Mouse (Mus musculus) liver, embryonic 13.5 days (tissue): ENCODE measurements around the gene 4930447C04Rik. TPM values are rescaled to one million over a fixed set of nuclear protein-coding genes. Genes with fewer than 3 reads are reported as not detected.

ENCODE experiments used
- ATAC-seq: fragments of 200-750 bp; cut with Nextera tagmentation; 2 replicates; pipeline ENCODE4 v1.8.0; 2017; ENCODE audit warnings: low read depth, mild to moderate bottlenecking, moderate number of reproducible peaks, moderate library complexity
- DNase-seq: peaks from one replicate; pipeline ENCODE4 v3.0.0; 2022
- H3K27ac ChIP-seq: fragments of 300-500 bp; sonication (generic); 2 replicates; pipeline ENCODE4 v1.5.1; 2015; ENCODE audit warnings: moderate library complexity, mild to moderate bottlenecking, inconsistent platforms
- H3K27me3 ChIP-seq: fragments of 300-500 bp; sonication (generic); 2 replicates; pipeline ENCODE4 v1.6.1; 2015; ENCODE audit warnings: mild to moderate bottlenecking, inconsistent platforms
- H3K36me3 ChIP-seq: fragments of 300-500 bp; sonication (generic); 2 replicates; pipeline ENCODE4 v1.6.1; 2015; ENCODE audit warnings: mild to moderate bottlenecking, inconsistent platforms
- H3K4me1 ChIP-seq: fragments of 300-500 bp; sonication (generic); replicated peaks from 2 replicates; pipeline ENCODE4 v1.6.1; 2015; ENCODE audit warnings: inconsistent platforms
- H3K4me2 ChIP-seq: fragments of 300-500 bp; sonication (generic); 2 replicates; pipeline ENCODE4 v1.6.1; 2015; ENCODE audit warnings: inconsistent platforms, mild to moderate bottlenecking, moderate library complexity
- H3K4me3 ChIP-seq: fragments of 300-500 bp; sonication (generic); replicated peaks from 2 replicates; pipeline ENCODE4 v1.5.1; 2015; ENCODE audit warnings: mild to moderate bottlenecking, inconsistent platforms
- H3K9ac ChIP-seq: fragments of 300-500 bp; sonication (generic); 2 replicates; pipeline ENCODE4 v1.6.1; 2015; ENCODE audit warnings: mild to moderate bottlenecking, inconsistent platforms
- H3K9me3 ChIP-seq: fragments of 300-500 bp; sonication (generic); replicated peaks from 2 replicates; pipeline ENCODE4 v1.6.1; 2016; ENCODE audit warnings: inconsistent platforms
- WGBS: fragments of 180-500 bp; shearing (Covaris S2); methylation state at CpG from one replicate; pipeline ENCODE4 v1.1.7; 2015; ENCODE audit not compliant: insufficient replicate concordance; 5-methylcytosine and 5-hydroxymethylcytosine counted together
- polyA plus RNA-seq: library from polyadenylated mRNA; unstranded; fragments of >200 nt; fragmentation: Nextera tagmentation; extraction: Ambion mirVana; gene quantifications from 2 replicates; pipeline ENCODE4 v1.2.1, GENCODE M21; 2015

4930447C04Rik gene
- polyA plus RNA-seq = 0.56 and 0.70 TPM in 2 replicates

GRCm38 (mm10) chr12:72940071-72940821 lies at the start of gene 4930447C04Rik:
Gene 4930447C04Rik, minus strand, starts transcription at chr12:72940774.
- H3K4me3 ChIP-seq = no peak within 1 kb of the TSS
- H3K9me3 ChIP-seq = no peaks in the 10 kb centered on the region
- no peaks in the 10 kb centered on the region for H3K36me3 ChIP-seq
- DNase-seq (no peak), ATAC-seq (no peak)
- no peak within 1 kb of the TSS for H3K27ac ChIP-seq
- H3K27me3 ChIP-seq = peaks cover 97% of the 10 kb centered on the region
- 2% methylated on average over 39 of the region's 39 CpGs for WGBS
- H3K9ac ChIP-seq = no peak within 1 kb of the TSS
- H3K4me1 ChIP-seq = peaks cover 4% of the 10 kb centered on the region
- no peak within 1 kb of the TSS for H3K4me2 ChIP-seq

- no peaks in the 10 kb centered on the region for H3K36me3 ChIP-seq
- H3K27me3 ChIP-seq = no peaks in the 10 kb centered on the region
- no peaks in the 10 kb centered on the region for H3K4me1 ChIP-seq
- ATAC-seq (no peak), DNase-seq (no peak)
- H3K27ac ChIP-seq = no peak overlapping the region
- no peak overlapping the region for H3K9ac ChIP-seq
- H3K9me3 ChIP-seq = no peaks in the 10 kb centered on the region
- no peak overlapping the region for H3K4me3 ChIP-seq
- WGBS = 70% methylated on average over 8 of the region's 8 CpGs
- H3K4me2 ChIP-seq = no peak overlapping the region
These were observed 42.7 kb upstream of the 4930447C04Rik start for GRCm38 (mm10) chr12:72983071-72983857.

GRCm38 (mm10) chr12:72982616-72983015 lies 42.0 kb upstream of the 4930447C04Rik start:
- 70% methylated on average over 10 of the region's 10 CpGs for WGBS
- no peak for ATAC-seq
- Histone ChIP-seq H3K9ac (no peak overlapping the region), H3K4me1 (no peaks in the 10 kb centered on the region), H3K36me3 (no peaks in the 10 kb centered on the region), H3K4me3 (no peak overlapping the region), H3K27ac (no peak overlapping the region), H3K4me2 (no peak overlapping the region), H3K9me3 (no peaks in the 10 kb centered on the region), H3K27me3 (no peaks in the 10 kb centered on the region)
- DNase-seq = no peak

- Histone ChIP-seq H3K27me3 (no peaks in the 10 kb centered on the region), H3K27ac (no peak overlapping the region), H3K36me3 (no peaks in the 10 kb centered on the region), H3K4me1 (peaks cover 11% of the 10 kb centered on the region), H3K9me3 (no peaks in the 10 kb centered on the region), H3K9ac (no peak overlapping the region), H3K4me3 (no peak overlapping the region), H3K4me2 (no peak overlapping the region)
- WGBS = 16% methylated on average over 5 of the region's 5 CpGs
- ATAC-seq (peak; percentile 70; the same call in 1 of the 2 replicates), DNase-seq (no peak)
These were observed 38.7 kb upstream of the 4930447C04Rik start for GRCm38 (mm10) chr12:72979236-72979635.

- H3K36me3 ChIP-seq = no peaks in the 10 kb centered on the region
- DNase-seq (no peak), ATAC-seq (no peak)
- H3K9ac ChIP-seq = no peak overlapping the region
- WGBS = 62% methylated on average over 3 of the region's 3 CpGs
- H3K4me1 ChIP-seq = peaks cover 11% of the 10 kb centered on the region
- no peaks in the 10 kb centered on the region for H3K9me3 ChIP-seq
- H3K27me3 ChIP-seq = no peaks in the 10 kb centered on the region
- H3K27ac ChIP-seq = no peak overlapping the region
- no peak overlapping the region for H3K4me3 ChIP-seq
- no peak overlapping the region for H3K4me2 ChIP-seq
These were observed 37.3 kb upstream of the 4930447C04Rik start for GRCm38 (mm10) chr12:72977851-72978250.

GRCm38 (mm10) chr12:72976718-72977117 lies 36.1 kb upstream of the 4930447C04Rik start:
- Histone ChIP-seq H3K9me3 (no peaks in the 10 kb centered on the region), H3K4me1 (peaks cover 11% of the 10 kb centered on the region), H3K27me3 (no peaks in the 10 kb centered on the region), H3K27ac (no peak overlapping the region), H3K36me3 (no peaks in the 10 kb centered on the region), H3K9ac (no peak overlapping the region), H3K4me2 (peak overlapping the region; percentile 50), H3K4me3 (peak overlapping the region; percentile 25)
- peak; percentile 48 for DNase-seq
- WGBS = 3% methylated on average over 12 of the region's 12 CpGs
- ATAC-seq = no peak

- Histone ChIP-seq H3K4me1 (peaks cover 11% of the 10 kb centered on the region), H3K9ac (no peak overlapping the region), H3K4me3 (peak overlapping the region; percentile 25), H3K4me2 (peak overlapping the region; percentile 50), H3K36me3 (no peaks in the 10 kb centered on the region), H3K27ac (no peak overlapping the region), H3K27me3 (no peaks in the 10 kb centered on the region), H3K9me3 (no peaks in the 10 kb centered on the region)
- ATAC-seq (no peak), DNase-seq (no peak)
- 6% methylated on average over 7 of the region's 7 CpGs for WGBS
These were observed 35.6 kb upstream of the 4930447C04Rik start for GRCm38 (mm10) chr12:72976172-72976571.

GRCm38 (mm10) chr12:72973161-72973560 lies 32.6 kb upstream of the 4930447C04Rik start:
- Histone ChIP-seq H3K27ac (no peak overlapping the region), H3K9me3 (no peaks in the 10 kb centered on the region), H3K4me2 (no peak overlapping the region), H3K9ac (no peak overlapping the region), H3K27me3 (no peaks in the 10 kb centered on the region), H3K36me3 (no peaks in the 10 kb centered on the region), H3K4me1 (peaks cover 11% of the 10 kb centered on the region), H3K4me3 (no peak overlapping the region)
- no peak for DNase-seq
- ATAC-seq = no peak
- WGBS = 8% methylated on average over 6 of the region's 6 CpGs

GRCm38 (mm10) chr12:72970620-72971019 lies 30.0 kb upstream of the 4930447C04Rik start:
- Histone ChIP-seq H3K4me1 (peaks cover under 1% of the 10 kb centered on the region; the same call in 1 of the 2 replicates), H3K4me3 (no peak overlapping the region), H3K9me3 (no peaks in the 10 kb centered on the region), H3K9ac (no peak overlapping the region), H3K27ac (no peak overlapping the region), H3K4me2 (no peak overlapping the region), H3K27me3 (no peaks in the 10 kb centered on the region), H3K36me3 (no peaks in the 10 kb centered on the region)
- WGBS = 41% methylated on average over 14 of the region's 14 CpGs
- no peak for DNase-seq
- no peak for ATAC-seq

GRCm38 (mm10) chr12:72967541-72967940 lies 27.0 kb upstream of the 4930447C04Rik start:
- Histone ChIP-seq H3K4me1 (no peaks in the 10 kb centered on the region), H3K4me3 (no peak overlapping the region), H3K36me3 (no peaks in the 10 kb centered on the region), H3K9ac (no peak overlapping the region), H3K9me3 (no peaks in the 10 kb centered on the region), H3K4me2 (no peak overlapping the region), H3K27ac (no peak overlapping the region), H3K27me3 (no peaks in the 10 kb centered on the region)
- ATAC-seq = no peak
- no peak for DNase-seq
- WGBS = 69% methylated on average over 7 of the region's 7 CpGs

- Histone ChIP-seq H3K27me3 (no peaks in the 10 kb centered on the region), H3K27ac (no peak overlapping the region), H3K4me2 (no peak overlapping the region), H3K9ac (no peak overlapping the region), H3K4me1 (no peaks in the 10 kb centered on the region), H3K36me3 (no peaks in the 10 kb centered on the region), H3K9me3 (no peaks in the 10 kb centered on the region), H3K4me3 (no peak overlapping the region)
- WGBS = 54% methylated on average over 6 of the region's 6 CpGs
- no peak for DNase-seq
- ATAC-seq = no peak
These were observed 22.2 kb upstream of the 4930447C04Rik start for GRCm38 (mm10) chr12:72962761-72963160.
